Mouse (Mus musculus): ENCODE data around the gene Fn1.

- TF ChIP-seq CTCF (IDR thresholded peaks at IDR 0.05; ENCODE audit: low read depth), result no peak
- no peak for TF ChIP-seq EP300 (IDR thresholded peaks at IDR 0.05; ENCODE audit: low read depth)
Observed at GRCm38 (mm10) chr1:71651828-71652227, 1.2 kb downstream of the Fn1 start.
